Mouse (Mus musculus): Measurements from ENCODE around the gene Lingo1. TPM values are rescaled to one million over a fixed set of nuclear protein-coding genes. Genes with fewer than 3 reads are reported as not detected.

The Lingo1 gene
- total RNA-seq (2012; rRNA removed) (not detected in 2 replicates), total RNA-seq (2014; rRNA removed) (not detected in 2 replicates), polyA plus RNA-seq (2012; ENCODE audit: insufficient read length, low read depth) (not detected in 2 replicates)

DNA sequence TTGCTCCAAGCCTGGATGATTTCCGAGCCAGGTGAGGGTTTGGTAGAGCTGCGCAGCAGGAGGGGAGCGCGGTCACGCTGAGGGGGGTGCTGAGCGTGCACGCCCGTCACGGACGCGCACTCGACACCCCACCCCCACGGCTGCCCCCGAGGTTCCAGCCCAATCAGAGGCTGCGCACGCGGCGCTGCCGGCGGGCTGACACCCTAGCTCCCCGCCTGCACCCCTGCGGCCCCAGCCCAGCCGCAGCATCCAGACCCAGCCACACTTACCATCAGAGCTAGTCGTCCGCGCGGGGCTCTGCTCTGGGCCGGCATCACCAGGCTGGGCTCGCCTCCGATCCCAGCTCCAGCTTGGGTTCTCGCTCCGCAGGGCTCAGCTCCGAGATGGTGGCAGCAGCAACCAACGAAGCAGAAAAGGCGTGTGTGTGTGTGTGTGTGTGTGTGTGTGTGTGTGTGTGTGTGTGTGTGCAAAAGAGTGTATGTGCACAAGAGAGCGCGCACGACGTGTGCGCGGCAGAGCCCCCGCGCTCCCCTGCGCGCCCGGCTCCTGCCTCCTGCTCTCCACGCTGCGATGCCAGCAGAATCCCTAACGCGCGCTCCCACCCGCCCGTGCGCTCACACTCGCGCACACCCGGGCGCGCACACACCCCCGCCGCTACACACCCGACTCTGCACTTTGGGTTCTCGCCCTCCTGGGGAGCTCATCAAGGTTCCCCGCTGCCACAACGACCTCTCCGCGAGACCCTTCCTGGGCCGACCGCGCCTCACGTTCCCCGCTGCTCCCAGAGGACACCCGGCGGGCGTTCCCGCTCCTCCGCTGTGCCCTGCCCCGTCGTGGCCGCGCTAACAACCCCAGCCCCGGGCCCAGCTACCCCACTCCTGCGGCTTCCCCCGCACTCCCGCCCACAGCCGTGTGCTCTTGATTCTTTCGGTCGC, at the start of gene Lingo1:
Lingo1 (minus strand) TSS at position 748 of the 935 bp plus-strand sequence.
- Histone ChIP-seq H3K79me2 (replicated peaks; ENCODE audit: control insufficient read depth, extremely low read depth, insufficient read depth, poor library complexity, severe bottlenecking) (no peaks in the 10 kb centered on the region), H3K9ac (ENCODE audit: insufficient read depth, low read depth) (no peak within 1 kb of the TSS), H3K9me3 (replicated peaks; ENCODE audit: low read length) (no peaks in the 10 kb centered on the region), H3K4me3 (replicated peaks in 1 of 3; ENCODE audit: low read depth in 2 of 3, low read length in 2 of 3, poor library complexity in 1 of 3) (no peak within 1 kb of the TSS), H3K27ac (ENCODE audit: insufficient read depth, low read depth) (no peak within 1 kb of the TSS), H3K27me3 (replicated peaks) (peaks cover 83% of the 10 kb centered on the region), H3K36me3 (replicated peaks in 1 of 2; ENCODE audit: control insufficient read depth in 1 of 2, insufficient read depth in 1 of 2, low read length in 1 of 2) (no peaks in the 10 kb centered on the region), H3K4me2 (ENCODE audit: insufficient read depth, low read depth, poor library complexity, severe bottlenecking) (no peak within 1 kb of the TSS), H3K4me1 (ENCODE audit: control insufficient read depth in 1 of 2, insufficient read depth in 2 of 2) (no peaks in the 10 kb centered on the region)
- dilution Hi-C loops (cut with MboI; ENCODE audit: extremely low pct_ligation_motif_present, extremely low pct_unique_long_range_greater_than_20kb, low sequenced_read_pairs) (no loop called here), in situ Hi-C loops (cut with MboI; ENCODE audit: low pct_ligation_motif_present, low pct_unique_long_range_greater_than_20kb, low sequenced_read_pairs) (no loop called here)
- TF ChIP-seq USF1 (IDR thresholded peaks at IDR 0.05; ENCODE audit: low read depth, low read length) (no peak), EP300 (IDR thresholded peaks at IDR 0.05; ENCODE audit: low read length) (no peak), RAD21 (IDR thresholded peaks at IDR 0.05; ENCODE audit: low read depth, low read length) (no peak), TCF12 (IDR thresholded peaks at IDR 0.05; ENCODE audit: low read depth, low read length) (no peak), BHLHE40 (IDR thresholded peaks at IDR 0.05; ENCODE audit: low read depth, low read length) (no peak), ZMIZ1 (IDR thresholded peaks at IDR 0.05; ENCODE audit: low read depth, low read length) (no peak), MAX (IDR thresholded peaks at IDR 0.05; ENCODE audit: low read length) (no peak), E2F4 (IDR thresholded peaks at IDR 0.05; ENCODE audit: insufficient replicate concordance, low read depth, low read length) (no peak), HCFC1 (IDR thresholded peaks at IDR 0.05; ENCODE audit: low read depth, low read length) (no peak)
- DNase-seq (ENCODE audit: extremely low read depth), result no peak

- Histone ChIP-seq H3K4me3 (replicated peaks in 1 of 3; ENCODE audit: low read depth in 2 of 3, low read length in 2 of 3, poor library complexity in 1 of 3) (no peak overlapping the region), H3K27ac (ENCODE audit: insufficient read depth, low read depth) (no peak overlapping the region), H3K9ac (ENCODE audit: insufficient read depth, low read depth) (no peak overlapping the region), H3K27me3 (replicated peaks) (peaks cover 77% of the 10 kb centered on the region), H3K4me2 (ENCODE audit: insufficient read depth, low read depth, poor library complexity, severe bottlenecking) (no peak overlapping the region), H3K9me3 (replicated peaks; ENCODE audit: low read length) (no peaks in the 10 kb centered on the region), H3K4me1 (ENCODE audit: control insufficient read depth in 1 of 2, insufficient read depth in 2 of 2) (peaks cover 3 to 5% of the 10 kb centered on the region in 2 experiments; a peak in 3 of 4 replicates), H3K36me3 (replicated peaks in 1 of 2; ENCODE audit: control insufficient read depth in 1 of 2, insufficient read depth in 1 of 2, low read length in 1 of 2) (no peaks in the 10 kb centered on the region), H3K79me2 (replicated peaks; ENCODE audit: control insufficient read depth, extremely low read depth, insufficient read depth, poor library complexity, severe bottlenecking) (no peaks in the 10 kb centered on the region)
- in situ Hi-C loops (cut with MboI; ENCODE audit: low pct_ligation_motif_present, low pct_unique_long_range_greater_than_20kb, low sequenced_read_pairs), result no loop called here
- peak; percentile 34; the same call in 1 of the 2 replicates for TF ChIP-seq BHLHE40 (IDR thresholded peaks at IDR 0.05; ENCODE audit: low read depth, low read length)
- no peak for TF ChIP-seq ZNF384 (IDR thresholded peaks at IDR 0.05; ENCODE audit: low read depth, low read length)
- no peak for TF ChIP-seq MAZ (IDR thresholded peaks at IDR 0.05; ENCODE audit: low read depth, low read length)
- no peak for TF ChIP-seq RAD21 (IDR thresholded peaks at IDR 0.05; ENCODE audit: low read depth, low read length)
- no peak for TF ChIP-seq USF1 (IDR thresholded peaks at IDR 0.05; ENCODE audit: low read depth, low read length)
- no peak for TF ChIP-seq USF2 (conservative IDR thresholded peaks at IDR 0.05; ENCODE audit: low read depth, low read length)
- dilution Hi-C loops (cut with MboI; ENCODE audit: extremely low pct_ligation_motif_present, extremely low pct_unique_long_range_greater_than_20kb, low sequenced_read_pairs), result no loop called here
- no peak for DNase-seq (ENCODE audit: extremely low read depth)
Measured at GRCm38 (mm10) chr9:56844644-56845043, 48.4 kb upstream of the Lingo1 start.
